Mouse (Mus musculus) megakaryocyte, adult 5-6 weeks (primary cell): ENCODE measurements at regions not wholly inside any gene's neighbourhood (a gene's known extent, or its start where the extent isn't known, plus 50 kb on each side); places are given as distances from the start of the nearest gene placed in this dataset.

Experiments
- ATAC-seq: 2 replicates; pipeline ENCODE4 v1.8.0; 2016; ENCODE audit warnings: mild to moderate bottlenecking, inconsistent platforms; ENCODE audit not compliant: poor library complexity, severe bottlenecking

DNA sequence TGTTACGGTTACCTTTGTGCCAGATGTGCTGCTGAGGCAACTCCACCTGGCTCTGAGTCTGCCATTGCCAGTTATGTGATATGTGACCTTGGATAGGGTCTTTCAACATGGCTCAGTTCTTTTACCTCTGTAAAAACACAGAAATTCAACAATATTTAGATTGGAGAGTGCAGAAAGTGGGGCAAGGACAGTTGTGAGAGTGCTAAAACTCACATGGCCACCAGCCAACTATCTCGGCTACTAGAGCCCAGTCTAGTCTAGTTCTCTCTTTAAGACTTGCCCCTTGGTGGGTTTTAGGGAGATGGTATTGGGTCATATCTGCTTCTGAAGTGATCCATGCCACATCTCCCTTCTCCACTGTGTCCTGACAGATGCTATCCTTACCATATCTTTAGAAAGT, 233.0 kb downstream of the Phf14 start:
- ATAC-seq, result no peak

DNA sequence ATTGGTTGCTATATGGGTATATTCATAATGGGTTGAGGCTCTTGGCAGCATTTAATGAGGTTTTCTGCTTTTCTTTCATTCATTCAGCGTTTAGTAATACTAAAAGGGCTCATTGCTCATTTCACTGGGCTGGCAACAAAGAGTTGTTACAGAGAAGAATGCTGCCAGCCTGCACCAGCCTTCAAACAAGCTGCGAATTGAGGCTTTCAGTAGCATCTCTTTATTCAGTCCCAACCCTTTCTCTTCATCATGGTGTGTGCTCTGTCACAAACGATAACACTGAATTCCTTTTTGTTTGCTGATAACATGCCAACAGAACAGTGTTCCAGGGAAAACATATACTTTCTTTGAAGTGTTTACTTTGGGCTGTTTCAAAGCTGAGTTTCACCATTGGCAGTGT, 237.6 kb downstream of the Phf14 start:
- no peak for ATAC-seq

DNA sequence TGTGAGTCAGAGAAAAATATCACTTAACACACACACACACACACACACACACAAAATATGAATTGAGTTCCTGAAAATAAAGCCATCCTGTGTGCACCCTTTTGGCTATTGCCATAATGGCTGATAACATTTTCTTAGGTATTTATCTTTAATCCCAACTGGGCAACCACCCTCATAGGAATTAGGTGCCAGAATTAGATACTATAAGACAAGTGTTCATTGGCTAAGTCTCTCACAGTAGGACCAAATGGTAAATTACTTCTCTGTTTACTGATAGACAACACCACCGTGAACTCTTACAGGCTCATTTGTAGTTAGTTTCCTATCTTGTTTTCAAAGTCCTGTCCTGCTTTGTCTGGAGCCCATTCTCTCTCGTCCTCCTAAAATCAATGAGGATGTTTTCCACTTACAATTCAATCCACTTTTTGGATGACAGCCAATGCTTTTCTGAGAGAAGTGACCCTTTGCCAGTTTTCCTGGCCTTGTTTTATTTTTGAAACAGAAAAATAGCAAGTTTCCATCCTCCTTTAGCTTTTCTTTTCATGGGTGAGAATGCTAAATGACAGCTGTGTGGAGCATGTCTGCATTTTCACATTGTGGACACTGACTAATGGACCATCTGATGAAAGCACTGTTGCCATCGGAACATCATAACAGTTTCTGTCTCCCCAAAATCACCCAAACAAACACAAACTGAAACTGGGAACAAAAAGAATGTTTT, 243.2 kb downstream of the Phf14 start:
- no peak for ATAC-seq

DNA sequence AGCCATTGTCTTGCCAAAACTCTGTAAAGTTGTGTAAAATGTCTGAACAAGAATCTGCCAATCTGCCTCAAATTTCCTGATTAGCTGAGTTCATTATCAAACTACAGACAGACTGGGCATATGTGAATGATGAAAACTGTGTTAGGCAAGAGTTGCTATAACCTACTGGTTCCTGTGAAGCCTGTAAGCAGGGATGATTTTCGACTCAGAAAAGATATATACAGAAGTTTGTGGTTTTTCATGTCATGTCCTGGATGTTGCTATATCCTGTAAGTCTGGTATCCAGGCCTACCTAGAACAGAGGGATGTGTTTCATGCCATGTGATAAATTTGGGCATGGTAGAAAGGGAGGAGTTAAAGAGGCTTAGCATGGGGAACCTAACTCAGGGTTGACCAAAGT, 256.4 kb downstream of the Phf14 start:
- ATAC-seq, result peak; percentile 81

DNA sequence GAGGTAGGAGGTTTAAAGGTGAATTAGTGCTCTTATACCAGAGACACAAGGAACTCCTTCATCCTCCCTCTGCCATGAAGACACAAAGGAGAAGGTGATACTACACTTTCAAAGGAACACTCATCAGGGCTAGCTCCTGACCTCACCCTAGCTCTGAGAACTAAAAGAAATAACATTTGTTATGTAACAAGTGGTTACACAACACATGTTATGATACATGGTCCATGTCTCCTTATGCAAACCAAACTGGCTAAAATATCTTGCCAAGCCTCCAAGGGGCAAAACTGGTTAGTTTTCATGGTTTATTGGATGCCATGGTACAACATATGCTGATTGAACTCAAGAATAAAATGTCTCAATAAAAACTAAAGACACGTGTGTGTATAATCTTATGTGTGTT, 260.9 kb downstream of the Phf14 start:
- ATAC-seq, result no peak

DNA sequence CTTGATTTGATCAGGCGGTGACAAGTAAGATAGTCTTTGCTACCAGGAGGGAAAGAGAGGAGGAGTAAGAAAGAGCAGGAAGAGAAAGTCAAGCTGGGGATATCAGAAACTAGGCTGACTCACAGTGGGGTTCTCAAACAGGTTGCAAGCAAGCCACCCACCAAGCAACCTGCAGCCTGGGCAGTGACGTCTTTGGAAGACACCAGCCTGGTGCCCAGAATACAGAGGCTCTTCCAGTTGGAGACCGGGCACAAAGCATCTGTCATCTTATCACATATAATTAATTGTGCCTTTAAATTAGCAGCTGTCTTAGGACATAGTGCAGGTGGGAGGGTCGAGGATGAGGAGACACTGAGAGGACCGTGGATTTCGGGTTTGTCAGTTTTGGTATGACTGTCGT, 261.8 kb downstream of the Phf14 start:
- no peak for ATAC-seq

DNA sequence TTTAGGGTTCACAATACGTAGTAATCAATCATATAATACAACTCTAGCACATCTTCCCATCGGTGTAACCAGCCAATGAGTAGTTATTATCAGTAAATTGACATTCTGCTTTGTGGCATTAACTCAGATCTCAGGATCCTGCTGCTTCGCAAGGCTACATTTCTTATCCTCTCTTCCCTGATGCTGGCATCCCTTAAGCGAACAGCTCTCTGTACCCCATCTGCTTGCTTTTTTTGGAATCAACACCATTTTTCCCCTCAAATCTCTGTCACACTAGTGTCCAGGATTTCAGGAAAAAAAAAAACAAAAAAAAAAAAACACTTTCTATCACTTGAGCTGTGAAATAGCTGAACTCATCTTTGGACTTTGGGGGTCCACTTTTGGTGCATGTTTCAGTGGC, 263.1 kb downstream of the Phf14 start:
- ATAC-seq, result no peak

DNA sequence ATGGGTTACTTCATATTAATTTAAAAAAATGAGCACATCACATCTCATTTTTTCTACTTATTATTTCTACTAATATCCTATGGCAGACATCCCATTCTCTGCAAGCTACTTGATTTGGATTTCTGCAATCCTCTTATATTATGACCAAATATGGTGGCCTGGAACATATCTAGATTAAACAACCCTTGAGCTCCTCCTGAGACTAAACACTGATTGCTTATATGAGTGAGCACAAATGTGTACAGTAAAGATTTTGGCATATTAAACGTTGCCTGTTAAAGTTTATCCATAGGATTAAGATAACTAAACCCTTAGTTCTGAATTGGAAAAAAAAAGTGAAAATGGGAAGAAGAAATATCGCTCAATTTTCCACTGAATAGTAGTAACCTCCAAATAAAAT, 263.6 kb downstream of the Phf14 start:
- no peak for ATAC-seq

DNA sequence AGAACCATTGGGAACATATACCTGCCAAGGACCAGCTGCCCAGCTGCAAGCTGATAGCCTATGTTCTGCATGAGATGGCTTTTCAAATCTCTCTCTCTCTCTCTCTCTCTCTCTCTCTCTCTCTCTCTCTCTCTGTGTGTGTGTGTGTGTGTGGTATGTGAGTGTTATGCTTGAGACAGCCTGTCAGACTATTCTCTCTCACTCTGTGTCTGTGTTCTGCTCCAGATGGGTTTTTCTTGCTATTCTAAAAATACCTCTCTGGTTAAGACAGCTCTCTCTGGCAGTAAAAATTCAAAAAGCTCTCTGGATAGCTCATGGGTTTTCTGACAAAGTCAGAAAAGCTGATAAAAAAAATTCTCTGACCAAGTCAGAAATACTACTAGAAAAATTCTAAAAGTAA, 270.4 kb downstream of the Phf14 start:
- no peak for ATAC-seq

DNA sequence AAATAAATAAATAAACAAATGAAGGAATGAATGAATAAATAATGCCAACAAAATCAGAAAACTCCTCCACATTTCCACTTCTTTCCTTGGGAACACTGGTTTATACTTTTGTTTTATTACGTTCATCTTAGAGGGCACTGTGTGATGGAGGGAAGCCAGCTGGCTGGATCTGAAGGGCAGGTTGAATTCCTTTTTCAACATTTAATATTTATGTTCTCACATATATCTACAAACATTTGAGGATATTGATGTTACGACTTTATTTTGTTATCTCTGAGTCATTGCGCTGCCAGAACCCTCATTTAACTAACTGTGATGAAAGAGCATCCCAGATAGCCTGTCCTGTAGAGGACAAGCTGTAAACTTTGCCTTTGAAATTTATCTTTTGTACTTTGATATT, 273.3 kb downstream of the Phf14 start:
- no peak for ATAC-seq

DNA sequence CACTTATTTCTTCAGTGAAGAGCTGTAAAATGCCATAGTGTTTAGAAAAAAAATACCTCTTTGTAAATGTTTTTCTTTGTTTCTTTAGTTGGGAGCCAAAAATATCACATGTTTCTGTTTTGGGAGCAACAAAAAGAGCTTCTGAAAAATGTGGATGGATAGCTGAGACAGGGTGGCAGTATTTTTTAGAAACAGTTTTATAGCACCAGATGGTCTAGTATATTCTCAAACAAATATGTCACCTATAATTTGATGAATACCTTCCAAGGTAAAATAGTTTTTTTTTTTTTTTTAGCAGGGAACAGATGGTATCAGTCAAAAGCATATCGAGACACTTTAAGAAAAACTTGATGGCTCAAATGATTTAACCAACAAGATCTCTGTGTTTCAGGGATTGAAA, 302.6 kb downstream of the Phf14 start:
- ATAC-seq, result no peak

DNA sequence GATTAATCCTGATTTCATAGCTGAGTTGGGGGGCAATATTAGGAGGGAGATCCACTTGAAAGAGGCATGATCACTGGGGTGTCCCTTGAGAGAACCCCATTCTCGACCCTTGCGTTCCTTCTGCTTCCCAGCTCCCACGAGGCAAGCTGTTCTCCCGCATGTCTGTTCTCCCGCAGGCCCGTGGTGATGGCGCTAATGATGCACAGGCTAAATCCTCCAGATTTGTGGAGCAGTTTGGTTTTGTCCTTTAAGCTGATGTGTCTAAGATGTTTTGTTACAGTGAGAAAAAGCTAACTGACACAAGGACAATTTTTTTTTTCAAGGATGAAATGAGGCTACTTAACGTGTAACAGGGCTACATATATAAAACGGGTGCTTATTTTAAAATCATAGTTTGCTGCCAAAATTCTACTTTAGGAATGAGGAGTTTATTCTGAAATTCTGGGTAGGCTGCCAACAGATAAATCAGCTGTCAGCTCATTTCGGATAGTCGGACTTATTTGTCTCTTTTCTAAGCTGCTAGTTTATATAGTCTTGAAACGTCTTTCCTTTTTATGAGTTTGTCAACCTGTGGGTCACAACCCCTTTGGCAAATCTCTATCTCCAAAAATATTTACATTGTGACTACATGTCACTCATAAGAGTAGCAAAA, 307.0 kb downstream of the Phf14 start:
- no peak for ATAC-seq

DNA sequence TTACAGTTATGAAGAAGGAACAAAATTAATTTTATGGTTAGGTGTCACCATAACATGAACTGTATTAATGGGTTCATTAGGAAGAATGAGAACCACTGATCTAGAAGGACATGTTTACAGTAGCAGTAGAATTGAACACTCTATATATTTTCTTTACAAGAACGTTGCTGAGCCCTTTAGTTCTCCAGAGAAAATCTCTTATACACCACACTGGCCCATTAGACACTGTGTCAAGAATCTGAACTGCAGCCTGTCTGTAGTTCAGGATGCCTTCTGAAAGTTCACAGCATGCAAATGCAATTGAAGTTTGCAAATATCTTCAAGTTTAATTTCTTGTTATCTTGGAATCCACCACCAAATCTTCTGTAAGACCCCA, 307.6 kb downstream of the Phf14 start:
- ATAC-seq, result no peak

DNA sequence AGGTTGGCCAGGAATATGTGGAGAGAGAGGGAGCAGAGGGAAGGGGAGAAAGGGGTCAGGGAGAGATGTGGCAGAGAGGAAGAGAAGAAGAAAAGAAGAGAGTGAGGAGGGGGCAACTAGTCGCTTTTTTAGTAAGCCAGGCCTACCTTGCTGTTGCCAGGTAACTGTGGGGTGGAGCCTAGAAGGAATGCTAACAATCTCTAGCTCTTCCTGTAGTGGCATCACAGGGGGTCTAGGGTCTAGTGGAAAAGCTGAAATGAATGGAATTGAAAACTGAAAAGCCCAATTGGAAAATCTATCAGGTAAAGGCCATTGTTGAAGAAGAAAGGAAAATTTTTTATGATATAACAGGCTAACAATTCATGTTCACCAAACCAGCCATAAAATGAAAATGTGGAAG, 336.5 kb downstream of the Phf14 start:
- ATAC-seq, result no peak

DNA sequence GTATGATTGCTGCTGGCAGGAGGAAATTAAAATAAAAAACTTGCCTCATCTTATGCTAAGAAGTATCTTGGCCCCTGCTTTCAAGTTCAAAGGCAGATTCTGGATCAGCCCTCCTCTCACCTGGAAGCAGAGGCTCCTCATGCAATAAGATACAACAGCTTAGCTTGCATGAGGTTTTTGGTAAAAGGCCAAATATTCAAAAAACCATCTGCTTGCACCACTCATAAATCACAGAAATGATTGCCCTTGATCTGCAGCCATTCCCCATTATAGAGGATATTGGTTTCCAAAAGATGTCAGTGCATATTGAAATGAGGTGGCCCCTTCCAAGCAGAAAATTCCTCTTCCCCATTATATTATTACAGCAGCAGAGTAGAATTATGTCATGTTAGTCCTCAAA, 340.4 kb downstream of the Phf14 start:
- no peak for ATAC-seq

DNA sequence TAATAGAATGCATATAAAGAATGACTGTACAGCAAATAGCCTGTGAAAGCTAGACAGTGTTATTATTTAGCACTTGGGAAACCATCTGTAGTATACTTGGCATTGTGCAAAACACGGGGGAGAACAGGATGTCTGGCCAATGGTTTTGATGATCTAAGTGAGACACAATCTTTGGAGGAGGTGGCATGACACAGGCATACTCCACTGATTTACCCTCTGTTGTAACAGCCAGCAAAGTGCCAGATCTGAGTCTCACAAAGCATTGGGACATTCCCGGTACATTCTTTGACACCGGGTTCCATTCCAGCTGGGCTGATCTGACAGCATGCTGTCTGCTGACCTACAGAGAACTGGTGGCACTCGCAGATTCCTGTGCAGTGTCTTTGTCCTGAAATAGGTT, 341.0 kb downstream of the Phf14 start:
- ATAC-seq, result no peak

DNA sequence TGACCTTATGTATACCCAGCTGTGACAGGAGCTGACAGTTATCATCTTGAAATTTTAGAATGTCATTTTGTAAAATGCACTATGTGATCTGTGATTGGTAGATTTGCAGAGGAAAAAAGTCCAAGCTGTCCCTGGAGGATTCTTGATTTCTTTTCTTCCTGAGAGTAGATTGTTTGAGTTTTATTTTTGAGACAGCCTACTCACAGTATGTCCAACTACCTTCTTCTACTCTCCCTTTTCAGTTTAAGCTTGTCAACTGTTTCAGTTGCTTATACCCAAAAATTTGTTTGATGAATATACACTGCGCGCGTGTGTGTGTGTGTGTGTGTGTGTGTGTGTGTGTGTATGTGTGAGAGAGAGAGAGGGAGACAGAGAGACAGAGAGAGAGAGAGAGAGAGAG, 346.9 kb downstream of the Phf14 start:
- ATAC-seq, result no peak

DNA sequence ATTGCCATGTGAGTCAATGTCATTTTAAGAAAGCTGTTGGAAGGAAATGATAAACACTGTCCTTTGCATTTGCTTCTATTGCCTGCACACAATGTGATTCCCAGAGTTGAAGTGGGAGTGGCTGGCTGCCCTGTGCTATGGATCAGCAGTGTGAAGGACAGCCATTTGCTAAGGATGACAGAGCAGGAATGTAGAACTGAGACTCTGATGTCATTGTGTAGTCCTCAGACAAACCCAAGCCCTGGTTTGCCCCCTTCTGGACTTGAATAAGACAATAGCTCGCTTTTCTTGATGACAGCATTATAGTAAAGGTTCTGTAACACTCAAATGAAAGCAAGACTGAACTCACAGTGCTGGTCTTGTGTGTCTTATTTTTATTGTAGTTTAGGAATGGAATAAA, 347.8 kb downstream of the Phf14 start:
- no peak for ATAC-seq

DNA sequence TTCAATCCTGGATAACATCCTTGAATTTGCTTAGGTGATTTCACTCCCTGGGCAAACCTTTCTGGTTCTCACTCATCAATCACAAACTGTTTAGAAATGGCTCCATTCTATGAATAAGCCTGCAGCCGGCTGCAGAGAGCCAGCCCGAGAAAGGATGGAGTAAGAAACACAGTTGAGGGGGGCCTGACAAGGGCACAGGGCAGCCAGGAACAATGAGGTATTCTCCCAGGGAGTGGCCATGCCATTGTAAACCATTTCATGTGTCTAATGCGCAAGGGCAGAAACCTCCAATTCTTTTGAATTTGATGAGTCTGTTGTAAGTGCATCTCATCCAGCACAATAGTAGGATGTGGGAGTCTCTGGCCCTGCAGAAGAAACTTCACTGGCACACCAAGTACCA, 350.7 kb downstream of the Phf14 start:
- ATAC-seq, result no peak

DNA sequence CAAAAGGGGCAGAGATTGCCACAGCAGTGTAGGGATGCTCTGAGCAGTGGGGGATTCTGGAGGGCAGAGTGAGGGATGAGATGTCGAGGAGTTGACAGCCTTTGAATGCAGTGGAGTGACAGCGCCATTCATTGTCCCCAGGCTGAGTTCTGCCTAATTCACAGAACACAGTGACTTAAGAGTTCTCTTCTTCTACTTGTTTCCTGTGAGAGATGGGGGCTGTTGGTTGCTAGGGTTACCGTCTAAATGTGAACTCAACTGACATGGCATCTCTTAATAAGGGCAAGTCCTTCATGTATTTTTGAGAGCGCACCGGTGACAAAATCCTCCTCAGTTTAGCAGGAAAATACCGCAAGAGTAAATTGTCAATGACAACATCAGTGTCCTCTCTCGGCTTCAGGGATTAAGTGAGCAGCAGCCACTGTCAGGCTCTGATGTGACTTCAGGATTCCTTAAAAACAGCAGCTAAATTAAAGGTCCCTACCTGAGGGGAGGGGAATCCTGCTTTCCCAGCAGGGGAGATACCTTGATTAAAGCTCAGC, 351.4 kb downstream of the Phf14 start:
- no peak for ATAC-seq

DNA sequence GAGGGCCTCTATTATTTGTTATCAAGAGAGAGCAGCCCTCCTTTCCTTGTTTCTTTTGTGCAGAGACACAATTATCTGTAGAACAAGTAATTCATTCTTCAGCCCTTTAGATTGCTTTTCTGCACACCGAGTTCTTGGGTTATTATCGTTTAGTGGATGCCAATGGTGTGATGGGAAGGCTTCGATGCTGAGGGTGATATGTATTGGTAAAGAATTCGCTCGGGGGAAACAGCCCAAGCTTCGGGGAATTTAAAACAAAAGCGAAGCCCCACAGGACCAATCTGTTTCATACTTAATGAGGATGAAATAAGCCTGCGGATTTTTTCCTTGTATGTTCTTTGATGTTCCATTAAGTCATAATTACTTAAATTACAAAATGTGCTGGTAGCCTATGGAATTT, 352.0 kb downstream of the Phf14 start:
- no peak for ATAC-seq

DNA sequence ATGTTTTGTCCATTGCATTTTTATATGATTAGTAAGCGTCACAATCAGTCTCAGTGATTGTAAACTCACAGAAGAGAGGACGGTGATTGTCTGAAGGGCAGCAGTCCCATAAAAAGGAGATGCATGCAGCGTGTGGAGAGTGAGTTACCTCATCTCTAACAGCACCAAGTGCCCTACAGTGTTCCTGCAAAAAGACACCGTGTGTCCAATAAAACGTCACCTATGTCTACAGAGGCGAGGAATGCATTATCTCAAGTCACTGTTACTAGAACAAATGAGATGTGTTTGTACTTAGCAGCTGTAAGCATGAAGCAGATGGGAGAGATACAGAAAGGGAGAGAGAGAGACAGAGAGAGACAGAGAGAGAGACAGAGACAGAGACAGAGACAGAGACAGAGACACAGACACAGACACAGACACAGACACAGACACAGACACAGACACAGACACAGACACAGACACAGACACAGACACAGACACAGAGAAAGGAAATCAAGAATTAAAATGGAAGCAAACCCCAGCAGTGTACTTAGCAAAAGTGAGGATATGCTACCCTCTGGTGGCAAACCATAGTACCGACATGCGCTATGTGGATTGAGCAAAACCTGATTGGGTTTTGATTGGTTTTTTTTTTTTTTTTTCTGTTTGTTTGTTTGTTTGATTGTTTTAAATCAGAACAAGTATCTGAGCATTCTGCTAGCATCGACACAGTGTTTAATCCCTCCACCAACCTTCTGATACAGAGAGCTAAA, 352.9 kb downstream of the Phf14 start:
- ATAC-seq, result peak; percentile 81; the same call in 1 of the 2 replicates
